Mouse (Mus musculus) kidney, embryonic 16.5 days (tissue): ENCODE data around the gene Anp32e. TPM values are rescaled to one million over a fixed set of nuclear protein-coding genes. Genes with fewer than 3 reads are reported as not detected.
A peak's percentile ranks its signal among the peaks of the same experiment; 100 is the strongest.
"Not testable (repeated sequence)": the region's sequence is repeated elsewhere in the genome, so short reads cannot be mapped to it uniquely, and the experiment has no call there.

ENCODE experiments used
- ATAC-seq: fragments of 200-750 bp; cut with Nextera tagmentation; 2 replicates; pipeline ENCODE4 v1.8.0; 2017; ENCODE audit warnings: moderate TSS enrichment; ENCODE audit not compliant: low FRiP score, low TSS enrichment
- H3K27ac ChIP-seq: fragments of 300-500 bp; sonication (generic); 2 replicates; pipeline ENCODE4 v1.5.1; 2014; ENCODE audit warnings: low read length
- H3K27me3 ChIP-seq: fragments of 300-500 bp; sonication (generic); 2 replicates; pipeline ENCODE4 v1.6.1; 2014; ENCODE audit warnings: low read length, control low read depth, mixed read lengths; ENCODE audit not compliant: insufficient read depth
- H3K36me3 ChIP-seq: fragments of 300-500 bp; sonication (generic); 2 replicates; pipeline ENCODE4 v1.6.1; 2014; ENCODE audit warnings: low read length, control low read depth, mixed read lengths; ENCODE audit not compliant: insufficient read depth
- H3K4me1 ChIP-seq: fragments of 300-500 bp; sonication (generic); 2 replicates; pipeline ENCODE4 v1.6.1; 2014; ENCODE audit warnings: low read length, control low read depth, mixed read lengths; ENCODE audit not compliant: insufficient read depth
- H3K4me2 ChIP-seq: fragments of 300-500 bp; sonication (generic); replicated peaks from 2 replicates; pipeline ENCODE4 v1.6.1; 2014; ENCODE audit warnings: low read depth, low read length
- H3K4me3 ChIP-seq: fragments of 300-500 bp; sonication (generic); 2 replicates; pipeline ENCODE4 v1.5.1; 2014; ENCODE audit warnings: mild to moderate bottlenecking, low read length
- H3K9ac ChIP-seq: fragments of 300-500 bp; sonication (generic); replicated peaks from 2 replicates; pipeline ENCODE4 v1.6.1; 2014; ENCODE audit warnings: low read length
- H3K9me3 ChIP-seq: fragments of 300-500 bp; sonication (generic); 2 replicates; pipeline ENCODE4 v1.6.1; 2016; ENCODE audit warnings: low read length, control low read depth
- WGBS: fragments of 180-500 bp; shearing (Covaris S2); extraction: QIAGEN DNeasy Blood & Tissue Kit; methylation state at CpG from one replicate; pipeline ENCODE4 v1.1.7; 2014; 5-methylcytosine and 5-hydroxymethylcytosine counted together
- polyA plus RNA-seq: library from polyadenylated mRNA; unstranded; fragments of >200 nt; fragmentation: Nextera tagmentation; extraction: Ambion mirVana; gene quantifications from 2 replicates; pipeline ENCODE4 v1.2.1, GENCODE M21; 2015

Anp32e gene
- polyA plus RNA-seq, 1 experiment from 2014 or later = 206 TPM

- H3K4me3 ChIP-seq = peak overlapping the region; percentile 43
- peak; percentile 28 for ATAC-seq
- H3K9ac ChIP-seq = peak overlapping the region; percentile 61
- 7% methylated on average over 15 of the region's 15 CpGs for WGBS
- peak overlapping the region; percentile 32; the same call in 1 of the 2 replicates for H3K27ac ChIP-seq
- H3K4me1 ChIP-seq = peaks cover 58% of the 10 kb centered on the region
- peak overlapping the region; percentile 72 for H3K4me2 ChIP-seq
- no peaks in the 10 kb centered on the region for H3K36me3 ChIP-seq
- H3K9me3 ChIP-seq = no peaks in the 10 kb centered on the region
- 0 out of 2 replicates have a peak, but pooled peaks cover 4% of the 10 kb centered on the region for H3K27me3 ChIP-seq
These were observed 25.1 kb upstream of the Anp32e start for GRCm38 (mm10) chr3:95903753-95904502.

GRCm38 (mm10) chr3:95904568-95904967 is 24.5 kb upstream of the Anp32e start, which contains the start of gene Car14:
Car14 (minus strand) TSS chr3:95904691.
- peaks cover 52% of the 10 kb centered on the region for H3K4me1 ChIP-seq
- ATAC-seq = peak; percentile 20
- H3K27me3 ChIP-seq = 0 out of 2 replicates have a peak, but pooled peaks cover 4% of the 10 kb centered on the region
- H3K9me3 ChIP-seq = no peaks in the 10 kb centered on the region
- under 1% methylated on average over 15 of the region's 15 CpGs for WGBS
- H3K27ac ChIP-seq = peak within 1 kb of the TSS; percentile 32; the same call in 1 of the 2 replicates
- peak within 1 kb of the TSS; percentile 72 for H3K4me2 ChIP-seq
- H3K4me3 ChIP-seq = peak within 1 kb of the TSS; percentile 43
- H3K36me3 ChIP-seq = no peaks in the 10 kb centered on the region
- H3K9ac ChIP-seq = peak within 1 kb of the TSS; percentile 61

- Histone ChIP-seq H3K36me3 (no peaks in the 10 kb centered on the region), H3K9me3 (no peaks in the 10 kb centered on the region), H3K4me1 (peaks cover 47% of the 10 kb centered on the region), H3K4me2 (peak overlapping the region; percentile 72), H3K4me3 (peak overlapping the region; percentile 43), H3K9ac (peak overlapping the region; percentile 61), H3K27me3 (0 out of 2 replicates have a peak, but pooled peaks cover 4% of the 10 kb centered on the region), H3K27ac (0 out of 2 replicates have a peak overlapping the region, but pooled peaks have one; percentile 7)
- 0% methylated on average over 18 of the region's 18 CpGs for WGBS
- peak; percentile 46 for ATAC-seq
These were observed 23.7 kb upstream of the Anp32e start for GRCm38 (mm10) chr3:95905146-95905939.

GRCm38 (mm10) chr3:95905940-95906492 is 23.0 kb upstream of the Anp32e start:
- no peaks in the 10 kb centered on the region for H3K36me3 ChIP-seq
- H3K9me3 ChIP-seq = no peaks in the 10 kb centered on the region
- H3K9ac ChIP-seq = no peak overlapping the region
- peak overlapping the region; percentile 72 for H3K4me2 ChIP-seq
- H3K4me3 ChIP-seq = peak overlapping the region; percentile 43
- 0 out of 2 replicates have a peak, but pooled peaks cover 4% of the 10 kb centered on the region for H3K27me3 ChIP-seq
- ATAC-seq = no peak
- H3K4me1 ChIP-seq = peaks cover 47% of the 10 kb centered on the region
- under 1% methylated on average over 12 of the region's 12 CpGs for WGBS
- no peak overlapping the region for H3K27ac ChIP-seq

- no peak overlapping the region for H3K27ac ChIP-seq
- no peak for ATAC-seq
- no peaks in the 10 kb centered on the region for H3K36me3 ChIP-seq
- H3K9ac ChIP-seq = no peak overlapping the region
- H3K4me1 ChIP-seq = peaks cover 46% of the 10 kb centered on the region
- H3K4me3 ChIP-seq = peak overlapping the region; percentile 31
- peak overlapping the region; percentile 72 for H3K4me2 ChIP-seq
- WGBS = under 1% methylated on average over 12 of the region's 12 CpGs
- 0 out of 2 replicates have a peak, but pooled peaks cover 4% of the 10 kb centered on the region for H3K27me3 ChIP-seq
- no peaks in the 10 kb centered on the region for H3K9me3 ChIP-seq
These were observed 22.2 kb upstream of the Anp32e start for GRCm38 (mm10) chr3:95906860-95907259.

- Histone ChIP-seq H3K9ac (no peak overlapping the region), H3K4me2 (no peak overlapping the region), H3K27me3 (0 out of 2 replicates have a peak, but pooled peaks cover 4% of the 10 kb centered on the region), H3K36me3 (no peaks in the 10 kb centered on the region), H3K4me3 (no peak overlapping the region), H3K9me3 (no peaks in the 10 kb centered on the region), H3K4me1 (peaks cover 38% of the 10 kb centered on the region), H3K27ac (no peak overlapping the region)
- 56% methylated on average over 4 of the region's 4 CpGs for WGBS
- ATAC-seq = no peak
These were observed 21.4 kb upstream of the Anp32e start for GRCm38 (mm10) chr3:95907613-95908012.

GRCm38 (mm10) chr3:95914706-95915105 is 14.3 kb upstream of the Anp32e start:
- Histone ChIP-seq H3K4me1 (no peaks in the 10 kb centered on the region), H3K9ac (no peak overlapping the region), H3K9me3 (no peaks in the 10 kb centered on the region), H3K27me3 (no peaks in the 10 kb centered on the region), H3K4me2 (no peak overlapping the region), H3K4me3 (no peak overlapping the region), H3K36me3 (no peaks in the 10 kb centered on the region), H3K27ac (no peak overlapping the region)
- WGBS = 95% methylated on average over 4 of the region's 4 CpGs
- ATAC-seq = no peak

- Histone ChIP-seq H3K9ac (no peak overlapping the region), H3K4me3 (no peak overlapping the region), H3K4me2 (no peak overlapping the region), H3K4me1 (no peaks in the 10 kb centered on the region), H3K27me3 (no peaks in the 10 kb centered on the region), H3K27ac (no peak overlapping the region), H3K36me3 (no peaks in the 10 kb centered on the region), H3K9me3 (no peaks in the 10 kb centered on the region)
- ATAC-seq = no peak
- 76% methylated on average over 7 of the region's 7 CpGs for WGBS
These were observed 12.3 kb upstream of the Anp32e start for GRCm38 (mm10) chr3:95916760-95917159.

- 58% methylated on average over 2 of the region's 2 CpGs for WGBS
- not testable (repeated sequence) for H3K4me3 ChIP-seq, H3K36me3 ChIP-seq, ATAC-seq, H3K27me3 ChIP-seq, H3K9me3 ChIP-seq, H3K4me2 ChIP-seq, H3K27ac ChIP-seq, H3K9ac ChIP-seq, H3K4me1 ChIP-seq
These were observed 8.5 kb upstream of the Anp32e start for GRCm38 (mm10) chr3:95920532-95920931.
